Mouse (Mus musculus): ENCODE measurements around the gene Zdbf2.
"Not testable (repeated sequence)": the region's sequence is repeated elsewhere in the genome, so short reads cannot be mapped to it uniquely, and the experiment has no call there.

Zdbf2 gene

GRCm38 (mm10) chr1:63265461-63265860 is 7.6 kb upstream of the Zdbf2 start:
- no peak for DNase-seq

GRCm38 (mm10) chr1:63266121-63266520 is 6.9 kb upstream of the Zdbf2 start:
- no peak for DNase-seq

- no peak for DNase-seq
Measured at GRCm38 (mm10) chr1:63266716-63267115, 6.3 kb upstream of the Zdbf2 start.

DNA sequence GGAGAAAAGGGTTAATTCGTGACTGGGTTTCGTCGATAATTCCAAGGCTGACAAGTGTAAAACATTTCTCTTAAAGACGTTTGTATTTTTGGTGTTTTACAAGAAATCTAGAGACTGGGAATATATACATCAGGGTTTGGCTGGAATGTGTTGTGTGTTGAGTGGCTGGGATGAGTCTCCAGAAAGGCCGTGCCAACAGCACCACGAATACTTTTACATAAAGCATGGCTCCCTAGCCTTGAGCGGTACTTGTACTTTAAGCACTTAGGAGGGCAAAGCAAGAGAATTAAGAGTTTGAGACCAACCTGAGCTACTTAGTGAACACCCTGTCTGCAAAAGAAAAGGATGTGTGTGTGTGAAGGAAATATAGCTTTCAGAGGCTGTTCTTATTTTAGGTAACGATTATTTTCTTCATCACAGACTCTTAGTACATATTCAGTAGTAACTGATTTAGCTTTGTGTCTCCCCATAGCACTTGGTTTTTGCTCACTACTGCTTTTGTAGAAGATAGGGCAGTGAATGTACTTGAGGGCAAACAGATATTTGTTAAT is 865 bp upstream of the Zdbf2 start:
- no peak for DNase-seq

DNA sequence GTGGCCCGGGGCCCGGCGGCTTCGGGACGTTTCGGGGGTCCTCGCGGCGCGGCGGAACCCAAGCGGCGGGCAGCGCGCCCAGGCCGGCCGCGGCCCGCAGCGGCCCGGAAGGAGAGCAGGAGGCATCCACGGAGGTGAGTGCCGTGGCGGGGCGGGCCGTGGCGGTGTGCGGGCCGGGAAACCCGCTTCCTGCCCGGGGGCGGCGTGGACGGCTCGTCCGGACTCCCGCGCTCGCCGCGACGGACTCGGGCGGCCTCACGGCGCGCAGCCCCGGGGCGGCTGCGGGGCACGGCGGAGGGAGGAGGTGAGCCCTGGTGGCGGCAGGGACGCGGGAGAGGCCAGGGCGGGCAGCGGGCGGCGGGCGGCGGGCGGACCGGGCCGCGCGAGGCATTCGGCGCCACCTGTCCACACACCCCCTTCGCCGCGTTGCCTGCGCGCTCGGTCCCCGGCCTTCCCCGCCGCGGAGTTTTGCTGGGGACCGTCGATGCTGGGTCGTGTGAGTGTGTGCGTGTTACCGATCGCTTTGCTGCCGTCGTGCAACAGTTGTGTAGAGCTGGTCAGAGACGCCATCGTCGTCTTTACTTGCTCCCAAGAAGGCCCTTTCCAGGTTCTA is 380 bp downstream of the Zdbf2 start:
- DNase-seq: peak; percentile 12

DNA sequence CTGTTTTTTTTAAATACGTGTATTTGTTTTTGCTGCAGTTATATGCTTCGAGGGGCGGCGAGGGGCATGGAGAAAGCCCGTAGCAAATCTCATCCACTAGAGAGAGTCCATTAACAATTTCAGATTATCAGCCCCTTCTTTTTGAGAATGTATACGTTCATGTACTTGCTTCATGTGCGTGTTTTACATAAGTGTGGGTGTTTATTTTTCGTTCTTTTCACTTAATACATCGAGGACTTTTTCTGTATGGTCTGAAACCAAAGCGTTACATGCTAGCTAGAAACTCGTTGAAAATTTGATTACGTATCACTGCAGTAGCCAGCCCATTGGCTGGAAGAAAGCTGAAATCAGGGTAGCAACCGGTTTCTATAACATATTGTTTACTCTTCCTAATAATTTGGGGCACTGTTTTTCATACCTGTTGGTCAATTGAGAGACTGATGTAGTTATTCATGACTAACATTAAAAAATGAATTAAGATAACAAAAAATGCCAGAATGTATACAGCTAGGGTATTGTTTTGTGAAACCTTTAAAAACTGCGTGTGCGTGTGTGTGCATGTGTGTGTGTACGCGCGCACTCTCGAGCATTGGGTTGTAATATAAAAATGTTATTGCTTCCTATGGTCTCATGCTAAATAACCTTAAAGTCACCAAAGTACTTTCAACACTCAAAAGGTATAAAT is 1.1 kb downstream of the Zdbf2 start:
- no peak for DNase-seq

DNA sequence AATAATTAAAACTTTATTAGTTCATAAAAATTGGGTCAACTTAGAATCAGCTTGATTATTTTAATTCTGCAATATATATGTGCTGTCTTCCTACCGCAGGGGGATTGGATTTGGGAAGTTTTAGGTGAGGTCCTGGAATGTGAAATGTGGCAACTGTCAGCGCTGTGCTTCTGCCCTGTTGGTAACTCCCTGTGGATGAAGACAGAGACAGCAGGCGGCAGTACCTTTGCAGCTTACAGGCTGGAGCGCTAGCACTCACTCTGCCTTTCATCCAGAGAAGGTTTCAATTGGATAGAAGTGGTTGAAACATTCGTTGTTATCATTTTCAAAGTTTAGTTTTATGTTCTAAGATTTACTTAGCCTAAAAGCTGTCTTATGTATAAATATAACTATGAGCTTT is 5.0 kb downstream of the Zdbf2 start:
- no peak for DNase-seq

DNA sequence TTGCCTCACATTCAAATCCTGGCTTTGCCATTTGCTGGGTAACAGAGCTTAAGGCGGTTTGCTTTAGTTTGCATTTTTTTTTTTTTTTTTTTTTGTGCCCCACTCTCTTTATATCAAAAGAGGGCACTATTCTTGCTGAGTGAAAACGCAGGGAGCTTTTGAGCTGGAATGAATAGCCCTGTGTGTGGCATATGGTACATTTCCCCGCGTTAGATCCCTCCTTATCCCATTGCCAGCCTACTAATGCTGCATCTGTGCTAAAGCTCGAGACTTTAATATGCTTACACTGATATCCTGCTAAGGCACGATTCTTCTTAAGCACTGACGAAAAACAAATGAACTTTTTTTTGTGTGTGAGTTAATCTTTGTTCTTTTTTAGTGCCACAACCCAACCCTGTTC is 20.9 kb downstream of the Zdbf2 start:
- DNase-seq: no peak

DNA sequence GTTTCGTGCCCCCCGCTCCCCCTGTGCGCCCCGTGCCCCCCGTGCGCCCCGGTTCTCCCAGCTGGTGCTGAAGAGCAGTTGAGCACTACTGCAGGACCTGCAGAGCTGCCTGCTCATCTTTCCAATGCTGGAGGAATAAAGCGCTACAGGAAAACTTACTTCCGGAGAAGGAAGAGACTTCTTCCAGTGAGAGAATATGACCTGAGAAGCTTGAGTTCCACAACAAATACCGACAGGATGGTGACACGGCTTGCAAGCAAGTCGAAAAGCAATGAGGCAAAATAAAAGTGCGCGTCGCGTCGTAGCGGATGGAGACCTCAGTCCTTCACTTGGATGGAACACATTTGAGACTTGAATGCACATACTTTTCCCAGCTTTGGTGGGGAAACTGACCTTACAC is 36.6 kb downstream of the Zdbf2 start:
- no peak for DNase-seq

DNA sequence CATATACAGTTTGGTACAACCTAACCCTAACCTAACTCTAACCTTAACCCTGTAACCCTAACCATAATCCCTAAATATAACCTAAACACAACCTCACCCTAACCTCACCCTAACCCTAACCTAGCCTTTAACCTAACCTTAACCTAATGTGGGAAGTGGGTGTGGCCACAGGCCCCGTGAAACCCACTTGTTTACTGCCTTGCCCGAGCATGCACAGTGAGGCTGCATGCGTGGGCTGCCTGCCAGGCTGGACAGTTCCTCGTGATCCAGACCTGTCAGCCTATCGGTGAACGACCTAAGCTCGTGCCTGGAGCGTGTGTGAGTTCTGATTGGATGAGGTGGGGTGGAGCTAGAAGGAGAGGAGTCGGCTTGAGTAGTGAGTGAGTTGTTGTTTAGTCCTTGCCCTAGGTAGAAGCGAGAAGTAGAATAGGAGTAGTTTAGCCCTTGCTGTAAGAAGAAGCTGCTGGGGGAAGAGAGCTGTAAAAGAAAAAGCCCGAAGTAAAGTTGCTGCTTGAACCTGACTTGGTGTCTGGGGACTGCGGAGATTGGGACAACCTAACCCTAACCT is 50.6 kb downstream of the Zdbf2 start:
- not testable (repeated sequence) for DNase-seq
